Mouse (Mus musculus): ENCODE measurements around the gene Lrrc3c. TPM values are rescaled to one million over a fixed set of nuclear protein-coding genes. Genes with fewer than 3 reads are reported as not detected.

Gene Lrrc3c
- not detected for polyA plus RNA-seq (2015; fragmentation: Illumina TruSeq; extraction: RNeasy Lipid Tissue Mini Kit (QIAGEN cat#74804); ENCODE audit: low read depth, low replicate concordance)

GRCm38 (mm10) chr11:98597991-98598390 lies at the start of gene Lrrc3c:
Gene Lrrc3c, plus strand, starts transcription at chr11:98598291.

GRCm38 (mm10) chr11:98550975-98551828 lies 46.9 kb upstream of the Lrrc3c start, which contains the start of gene Zpbp2:
Gene Zpbp2, plus strand, starts transcription at chr11:98551097.

GRCm38 (mm10) chr11:98586892-98587563 lies 11.1 kb upstream of the Lrrc3c start, which contains the start of gene Ormdl3:
Gene Ormdl3, minus strand, starts transcription at chr11:98587368.

GRCm38 (mm10) chr11:98625611-98626410 lies 27.7 kb downstream of the Lrrc3c start, which contains the start of the genes Gm12355 and Gsdma3:
Gene Gm12355, minus strand, starts transcription at chr11:98625661.
Gene Gsdma3, plus strand, starts transcription at chr11:98626360.

GRCm38 (mm10) chr11:98646459-98646858 lies 48.4 kb downstream of the Lrrc3c start, which contains the start of gene Gsdma2:
Gene Gsdma2, plus strand, starts transcription at chr11:98646759.

Other genes starting within 250 kb of the Lrrc3c start
- gene Ppp1r1b, start 249.9 kb upstream of the Lrrc3c start, polyA plus RNA-seq (2015; fragmentation: Illumina TruSeq; extraction: RNeasy Lipid Tissue Mini Kit (QIAGEN cat#74804); ENCODE audit: low read depth, low replicate concordance): 466 TPM
- gene Stard3, start 239.9 kb upstream of the Lrrc3c start, polyA plus RNA-seq (2015; fragmentation: Illumina TruSeq; extraction: RNeasy Lipid Tissue Mini Kit (QIAGEN cat#74804); ENCODE audit: low read depth, low replicate concordance): 44.9 TPM
- 8.1 TPM for gene Tcap, start 214.5 kb upstream of the Lrrc3c start, polyA plus RNA-seq (2015; fragmentation: Illumina TruSeq; extraction: RNeasy Lipid Tissue Mini Kit (QIAGEN cat#74804); ENCODE audit: low read depth, low replicate concordance)
- gene Pnmt, start 211.8 kb upstream of the Lrrc3c start, polyA plus RNA-seq (2015; fragmentation: Illumina TruSeq; extraction: RNeasy Lipid Tissue Mini Kit (QIAGEN cat#74804); ENCODE audit: low read depth, low replicate concordance): not detected
- gene Pgap3, start 197.8 kb upstream of the Lrrc3c start, polyA plus RNA-seq (2015; fragmentation: Illumina TruSeq; extraction: RNeasy Lipid Tissue Mini Kit (QIAGEN cat#74804); ENCODE audit: low read depth, low replicate concordance): 9.8 TPM
- gene Erbb2, start 185.8 kb upstream of the Lrrc3c start, polyA plus RNA-seq (2015; fragmentation: Illumina TruSeq; extraction: RNeasy Lipid Tissue Mini Kit (QIAGEN cat#74804); ENCODE audit: low read depth, low replicate concordance): 1.3 TPM
- gene Mien1, start 159.3 kb upstream of the Lrrc3c start, polyA plus RNA-seq (2015; fragmentation: Illumina TruSeq; extraction: RNeasy Lipid Tissue Mini Kit (QIAGEN cat#74804); ENCODE audit: low read depth, low replicate concordance): 230 TPM
- 2.9 TPM for gene Grb7, start 151.9 kb upstream of the Lrrc3c start, polyA plus RNA-seq (2015; fragmentation: Illumina TruSeq; extraction: RNeasy Lipid Tissue Mini Kit (QIAGEN cat#74804); ENCODE audit: low read depth, low replicate concordance)
- not detected for gene Ikzf3, start 52.3 kb upstream of the Lrrc3c start, polyA plus RNA-seq (2015; fragmentation: Illumina TruSeq; extraction: RNeasy Lipid Tissue Mini Kit (QIAGEN cat#74804); ENCODE audit: low read depth, low replicate concordance)
- not detected for gene Zpbp2, start 47.2 kb upstream of the Lrrc3c start, polyA plus RNA-seq (2015; fragmentation: Illumina TruSeq; extraction: RNeasy Lipid Tissue Mini Kit (QIAGEN cat#74804); ENCODE audit: low read depth, low replicate concordance)
- 59.0 TPM for gene Ormdl3, start 10.9 kb upstream of the Lrrc3c start, polyA plus RNA-seq (2015; fragmentation: Illumina TruSeq; extraction: RNeasy Lipid Tissue Mini Kit (QIAGEN cat#74804); ENCODE audit: low read depth, low replicate concordance)
- gene Gm12355, start 27.4 kb downstream of the Lrrc3c start, polyA plus RNA-seq (2015; fragmentation: Illumina TruSeq; extraction: RNeasy Lipid Tissue Mini Kit (QIAGEN cat#74804); ENCODE audit: low read depth, low replicate concordance): not detected
- not detected for gene Gsdma3, start 28.1 kb downstream of the Lrrc3c start, polyA plus RNA-seq (2015; fragmentation: Illumina TruSeq; extraction: RNeasy Lipid Tissue Mini Kit (QIAGEN cat#74804); ENCODE audit: low read depth, low replicate concordance)
- not detected for gene Gsdma2, start 48.5 kb downstream of the Lrrc3c start, polyA plus RNA-seq (2015; fragmentation: Illumina TruSeq; extraction: RNeasy Lipid Tissue Mini Kit (QIAGEN cat#74804); ENCODE audit: low read depth, low replicate concordance)
- not detected for gene Gsdma, start 66.1 kb downstream of the Lrrc3c start, polyA plus RNA-seq (2015; fragmentation: Illumina TruSeq; extraction: RNeasy Lipid Tissue Mini Kit (QIAGEN cat#74804); ENCODE audit: low read depth, low replicate concordance)
- 113 TPM for gene Psmd3, start 84.3 kb downstream of the Lrrc3c start, polyA plus RNA-seq (2015; fragmentation: Illumina TruSeq; extraction: RNeasy Lipid Tissue Mini Kit (QIAGEN cat#74804); ENCODE audit: low read depth, low replicate concordance)
- not detected for gene Csf3, start 103.0 kb downstream of the Lrrc3c start, polyA plus RNA-seq (2015; fragmentation: Illumina TruSeq; extraction: RNeasy Lipid Tissue Mini Kit (QIAGEN cat#74804); ENCODE audit: low read depth, low replicate concordance)
- gene Med24, start 131.1 kb downstream of the Lrrc3c start, polyA plus RNA-seq (2015; fragmentation: Illumina TruSeq; extraction: RNeasy Lipid Tissue Mini Kit (QIAGEN cat#74804); ENCODE audit: low read depth, low replicate concordance): 76.2 TPM
- gene Thra, start 142.3 kb downstream of the Lrrc3c start, polyA plus RNA-seq (2015; fragmentation: Illumina TruSeq; extraction: RNeasy Lipid Tissue Mini Kit (QIAGEN cat#74804); ENCODE audit: low read depth, low replicate concordance): 652 TPM
- gene Nr1d1, start 177.0 kb downstream of the Lrrc3c start, polyA plus RNA-seq (2015; fragmentation: Illumina TruSeq; extraction: RNeasy Lipid Tissue Mini Kit (QIAGEN cat#74804); ENCODE audit: low read depth, low replicate concordance): 59.3 TPM
- 117 TPM for gene Msl1, start 197.2 kb downstream of the Lrrc3c start, polyA plus RNA-seq (2015; fragmentation: Illumina TruSeq; extraction: RNeasy Lipid Tissue Mini Kit (QIAGEN cat#74804); ENCODE audit: low read depth, low replicate concordance)
- gene Casc3, start 206.6 kb downstream of the Lrrc3c start, polyA plus RNA-seq (2015; fragmentation: Illumina TruSeq; extraction: RNeasy Lipid Tissue Mini Kit (QIAGEN cat#74804); ENCODE audit: low read depth, low replicate concordance): 37.6 TPM
- gene Rapgefl1, start 238.5 kb downstream of the Lrrc3c start, polyA plus RNA-seq (2015; fragmentation: Illumina TruSeq; extraction: RNeasy Lipid Tissue Mini Kit (QIAGEN cat#74804); ENCODE audit: low read depth, low replicate concordance): 89.1 TPM

Measured in brain, adult 10 weeks (tissue).